Mouse (Mus musculus) stomach, postnatal 0 days (tissue): ENCODE measurements at regions not wholly inside any gene's neighbourhood (a gene's known extent, or its start where the extent isn't known, plus 50 kb on each side); places are given as distances from the start of the nearest gene placed in this dataset.
"Not testable (repeated sequence)": the region's sequence is repeated elsewhere in the genome, so short reads cannot be mapped to it uniquely, and the experiment has no call there.

Experiments
- ATAC-seq: fragments of 200-750 bp; cut with Nextera tagmentation; 2 replicates; pipeline ENCODE4 v1.8.0; 2017; ENCODE audit not compliant: low FRiP score, low TSS enrichment
- DNase-seq: peaks from one replicate; pipeline ENCODE4 v3.0.0-alpha.2; 2016; ENCODE audit warnings: low spot score
- H3K27ac ChIP-seq: fragments of 300-500 bp; sonication (generic); replicated peaks from 2 replicates; pipeline ENCODE4 v1.5.1; 2014; ENCODE audit warnings: mild to moderate bottlenecking, control low read depth
- H3K27me3 ChIP-seq: fragments of 300-500 bp; sonication (generic); 2 replicates; pipeline ENCODE4 v1.6.1; 2014; ENCODE audit warnings: low read length; ENCODE audit not compliant: control insufficient read depth, insufficient read depth
- H3K36me3 ChIP-seq: fragments of 300-500 bp; sonication (generic); 2 replicates; pipeline ENCODE4 v1.6.1; 2014; ENCODE audit warnings: low read length, mixed read lengths; ENCODE audit not compliant: control insufficient read depth, insufficient read depth
- H3K4me1 ChIP-seq: fragments of 300-500 bp; sonication (generic); replicated peaks from 2 replicates; pipeline ENCODE4 v1.6.1; 2014; ENCODE audit warnings: antibody characterized with exemption; ENCODE audit not compliant: control insufficient read depth, insufficient read depth
- H3K4me2 ChIP-seq: fragments of 300-500 bp; sonication (generic); replicated peaks from 2 replicates; pipeline ENCODE4 v1.6.1; 2014; ENCODE audit warnings: low read depth, mild to moderate bottlenecking, control low read depth, moderate library complexity
- H3K4me3 ChIP-seq: fragments of 300-500 bp; sonication (generic); 2 replicates; pipeline ENCODE4 v1.5.1; 2014; ENCODE audit warnings: low read depth, low read length, control low read depth
- H3K9ac ChIP-seq: fragments of 300-500 bp; sonication (generic); 2 replicates; pipeline ENCODE4 v1.6.1; 2014; ENCODE audit warnings: mild to moderate bottlenecking, low read length, control low read depth, mixed read lengths
- H3K9me3 ChIP-seq: fragments of 300-500 bp; sonication (generic); 2 replicates; pipeline ENCODE4 v1.6.1; 2016; ENCODE audit warnings: low read length; ENCODE audit not compliant: control insufficient read depth
- CTCF ChIP-seq: IDR thresholded peaks from 2 replicates; pipeline ENCODE4 v1.5.1; 2016; ENCODE audit warnings: antibody characterized with exemption, low read depth, mild to moderate bottlenecking, moderate library complexity
- EP300 ChIP-seq: optimal IDR thresholded peaks from 2 replicates; pipeline ENCODE3; 2016; ENCODE audit warnings: antibody characterized with exemption
- WGBS: fragments of 180-500 bp; shearing (Covaris S2); extraction: QIAGEN DNeasy Blood & Tissue Kit; methylation state at CpG from one replicate; pipeline ENCODE4 v1.1.7; 2014; 5-methylcytosine and 5-hydroxymethylcytosine counted together

DNA sequence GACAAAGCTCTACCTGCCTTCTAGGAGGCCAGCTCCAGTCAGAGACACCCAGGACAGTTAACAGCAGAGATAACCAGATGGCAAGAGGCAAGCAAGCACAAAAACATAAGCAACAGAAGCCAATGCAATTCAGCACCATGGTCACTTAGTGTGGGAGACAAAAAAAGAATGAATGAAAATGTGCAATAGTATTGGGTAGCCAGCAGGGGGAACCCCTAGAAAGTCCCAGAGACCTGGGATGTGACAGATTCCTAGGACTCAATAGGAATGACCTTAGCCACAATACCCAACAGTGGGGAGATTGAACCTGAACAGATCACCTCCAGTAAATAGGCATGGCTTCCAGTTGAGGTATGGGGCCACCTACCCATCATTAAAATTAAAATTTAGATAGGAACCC lies 409.0 kb upstream of the St6gal2 start:
- DNase-seq: no peak

DNA sequence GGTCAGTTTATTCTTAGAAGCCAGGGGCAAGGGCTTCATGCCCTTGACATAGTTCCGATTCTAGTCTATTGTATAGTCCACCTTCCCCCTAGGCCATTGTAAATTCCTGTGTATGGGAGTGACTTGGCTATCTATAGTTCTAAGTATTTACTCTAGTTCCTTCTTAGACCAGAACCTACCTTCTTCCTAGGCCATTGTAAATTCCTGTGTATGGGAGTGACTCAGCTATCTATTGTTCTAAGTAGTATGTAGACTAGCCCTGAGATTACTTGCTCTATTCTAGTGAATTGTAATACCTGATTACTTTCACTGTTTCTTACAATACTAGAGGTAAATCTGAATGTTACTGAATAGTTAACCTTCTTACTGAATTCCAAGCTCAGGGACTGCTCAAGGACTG lies 405.0 kb upstream of the St6gal2 start:
- not testable (repeated sequence) for H3K4me2 ChIP-seq, H3K27ac ChIP-seq, H3K9me3 ChIP-seq, H3K9ac ChIP-seq, DNase-seq, H3K4me3 ChIP-seq, H3K4me1 ChIP-seq, H3K36me3 ChIP-seq, H3K27me3 ChIP-seq, ATAC-seq
- 59% methylated on average over 1 of the region's 1 CpGs for WGBS

More for the DNA sequence above, 409.0 kb upstream of the St6gal2 start:
- Histone ChIP-seq H3K27me3 (no peaks in the 10 kb centered on the region), H3K9ac (no peak overlapping the region), H3K4me2 (no peak overlapping the region), H3K4me3 (no peak overlapping the region), H3K36me3 (no peaks in the 10 kb centered on the region), H3K9me3 (no peaks in the 10 kb centered on the region), H3K27ac (no peak overlapping the region), H3K4me1 (no peaks in the 10 kb centered on the region)
- TF ChIP-seq EP300 (no peak), CTCF (peak; percentile 65)
- ATAC-seq: no peak

DNA sequence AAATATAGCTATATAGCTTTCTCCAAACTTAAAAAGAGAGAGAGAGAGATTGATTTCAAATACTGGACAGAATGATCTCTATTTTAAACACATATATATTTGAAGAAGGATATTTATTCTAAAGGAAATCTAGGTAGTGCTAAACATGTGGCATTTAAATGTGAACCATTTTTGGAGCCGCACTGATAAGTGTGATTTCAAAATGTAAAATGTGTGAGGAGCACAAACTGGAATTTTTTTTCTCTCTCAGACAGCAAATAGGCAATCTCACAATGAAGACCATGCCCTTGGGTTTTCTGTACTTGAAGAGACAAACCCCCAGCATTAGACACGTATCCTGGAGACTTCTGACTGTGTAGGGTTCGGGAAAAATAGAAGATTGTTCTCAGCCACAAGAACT lies 376.8 kb upstream of the St6gal2 start:
- ATAC-seq (no peak), DNase-seq (no peak)
- no peak overlapping the region for H3K27ac ChIP-seq
- no peak overlapping the region for H3K9ac ChIP-seq
- TF ChIP-seq CTCF (no peak), EP300 (no peak)
- H3K27me3 ChIP-seq: no peaks in the 10 kb centered on the region
- H3K36me3 ChIP-seq: no peaks in the 10 kb centered on the region
- no peak overlapping the region for H3K4me3 ChIP-seq
- H3K9me3 ChIP-seq: no peaks in the 10 kb centered on the region
- 79% methylated on average over 3 of the region's 3 CpGs for WGBS
- no peak overlapping the region for H3K4me2 ChIP-seq
- H3K4me1 ChIP-seq: no peaks in the 10 kb centered on the region

DNA sequence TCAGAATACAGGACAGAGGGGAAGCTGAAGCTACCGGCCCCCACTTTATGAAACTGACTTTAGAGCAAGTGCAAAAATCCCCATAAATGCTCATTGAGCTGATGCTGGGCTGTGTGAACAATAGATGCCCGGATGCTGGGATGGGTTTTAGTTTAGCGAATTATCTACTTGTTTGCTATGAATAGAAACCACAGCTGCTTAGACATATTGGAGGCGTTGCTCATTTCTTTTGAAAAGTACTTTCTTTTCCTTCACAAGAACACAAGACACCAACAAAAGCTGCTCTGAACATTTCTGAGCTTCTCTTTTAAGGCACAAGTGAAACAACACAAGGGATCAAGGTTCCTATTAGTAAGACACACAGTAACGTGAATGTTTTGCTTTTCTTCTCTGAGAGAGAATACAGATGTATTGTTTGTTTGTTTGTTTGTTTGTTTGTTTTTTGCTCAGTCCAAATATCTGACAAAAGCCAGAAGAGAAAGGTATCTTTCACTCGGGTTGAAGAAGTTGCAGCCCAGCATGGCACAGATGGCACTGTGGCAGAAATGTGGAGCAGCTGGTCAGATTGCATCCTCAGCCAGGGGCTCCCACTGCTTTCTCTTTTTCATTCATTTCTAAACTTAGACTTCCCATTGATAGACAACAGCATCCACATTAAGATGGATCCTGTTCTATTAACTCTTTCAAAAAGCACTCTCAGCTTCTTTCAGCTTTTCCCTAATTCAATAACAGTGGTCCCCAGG lies 361.7 kb upstream of the St6gal2 start:
- H3K36me3 ChIP-seq: no peaks in the 10 kb centered on the region
- H3K27me3 ChIP-seq: no peaks in the 10 kb centered on the region
- H3K4me3 ChIP-seq: no peak overlapping the region
- DNase-seq (no peak), ATAC-seq (no peak)
- H3K9ac ChIP-seq: no peak overlapping the region
- no peaks in the 10 kb centered on the region for H3K4me1 ChIP-seq
- WGBS: 76% methylated on average over 6 of the region's 6 CpGs
- H3K27ac ChIP-seq: no peak overlapping the region
- H3K9me3 ChIP-seq: no peaks in the 10 kb centered on the region
- H3K4me2 ChIP-seq: no peak overlapping the region
- TF ChIP-seq CTCF (no peak), EP300 (no peak)

- H3K27ac ChIP-seq: no peak overlapping the region
- H3K4me2 ChIP-seq: no peak overlapping the region
- no peaks in the 10 kb centered on the region for H3K4me1 ChIP-seq
- TF ChIP-seq EP300: no peak
- no peak for TF ChIP-seq CTCF
- WGBS: 38% methylated on average over 2 of the region's 2 CpGs
- ATAC-seq (no peak; the same call in 1 of the 2 replicates), DNase-seq (no peak)
- no peak overlapping the region for H3K4me3 ChIP-seq
- H3K9ac ChIP-seq: no peak overlapping the region
- H3K36me3 ChIP-seq: no peaks in the 10 kb centered on the region
- no peaks in the 10 kb centered on the region for H3K27me3 ChIP-seq
- H3K9me3 ChIP-seq: no peaks in the 10 kb centered on the region
Measured at GRCm38 (mm10) chr17:55090661-55091252, 354.4 kb upstream of the St6gal2 start.

DNA sequence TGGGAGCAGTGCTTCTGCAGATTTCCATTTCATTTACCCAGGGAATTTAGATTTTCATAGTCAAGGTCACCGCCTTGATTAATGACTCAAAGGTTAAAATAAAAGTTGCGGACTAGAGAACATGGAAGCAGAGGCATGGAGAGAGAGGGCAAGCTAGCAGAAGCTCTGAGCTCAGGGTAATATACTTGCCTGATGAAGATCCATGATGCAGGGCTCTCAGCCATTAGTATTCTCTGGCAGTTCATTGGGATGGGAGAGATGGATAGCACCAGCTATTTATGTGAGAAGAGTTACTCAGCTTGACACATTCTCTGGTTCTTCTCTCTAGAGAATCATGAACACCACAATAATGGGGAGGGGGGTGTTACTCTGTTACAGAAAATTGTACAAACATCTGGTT lies 341.7 kb upstream of the St6gal2 start:
- Histone ChIP-seq H3K27ac (no peak overlapping the region), H3K27me3 (no peaks in the 10 kb centered on the region), H3K4me1 (no peaks in the 10 kb centered on the region), H3K9me3 (no peaks in the 10 kb centered on the region), H3K9ac (no peak overlapping the region), H3K4me2 (no peak overlapping the region), H3K36me3 (no peaks in the 10 kb centered on the region), H3K4me3 (no peak overlapping the region)
- no peak for ATAC-seq
- no peak for DNase-seq
- TF ChIP-seq EP300 (no peak), CTCF (no peak)
- 71% methylated on average over 2 of the region's 2 CpGs for WGBS
